Mouse (Mus musculus) embryonic fibroblast, embryonic 13.5 days (primary cell): ENCODE measurements at regions not wholly inside any gene's neighbourhood (a gene's known extent, or its start where the extent isn't known, plus 50 kb on each side); places are given as distances from the start of the nearest gene placed in this dataset.

ENCODE experiments used
- H3K27ac ChIP-seq: 2 replicates; pipeline ENCODE4 v1.5.1; 2012; ENCODE audit warnings: low read length, control low read depth, inconsistent platforms; ENCODE audit not compliant: insufficient read depth
- H3K4me1 ChIP-seq: 2 replicates; pipeline ENCODE4 v1.6.1; 2011; ENCODE audit warnings: low read length; ENCODE audit not compliant: control insufficient read depth, insufficient read depth
- H3K4me3 ChIP-seq: 2 replicates; pipeline ENCODE4 v1.5.1; 2011; ENCODE audit warnings: mild to moderate bottlenecking, control low read depth, low read length; ENCODE audit not compliant: insufficient read depth
- CTCF ChIP-seq: IDR thresholded peaks from 2 replicates; pipeline ENCODE4 v1.5.1; 2011; ENCODE audit warnings: mild to moderate bottlenecking, control low read depth, low read length, moderate library complexity, borderline replicate concordance; ENCODE audit not compliant: insufficient read depth
- POLR2A ChIP-seq: IDR thresholded peaks from 2 replicates; pipeline ENCODE4 v1.6.1; 2011; ENCODE audit warnings: low read depth, mild to moderate bottlenecking, control low read depth, low read length, moderate library complexity

- no peaks in the 10 kb centered on the region for H3K4me1 ChIP-seq
- H3K27ac ChIP-seq = no peak overlapping the region
- TF ChIP-seq CTCF (no peak), POLR2A (no peak)
- H3K4me3 ChIP-seq = no peak overlapping the region
These were observed 50.4 kb upstream of the Sema3d start for GRCm38 (mm10) chr5:12332648-12333305.
